Mouse (Mus musculus): ENCODE measurements around the gene Prpf38b.

GRCm38 (mm10) chr3:108883067-108883466 is 28.5 kb downstream of the Prpf38b start:
- TF ChIP-seq CTCF (IDR thresholded peaks at IDR 0.05; ENCODE audit: extremely low read depth, insufficient read length, insufficient replicate concordance, low read depth, low read length) = no peak
- no peak for TF ChIP-seq POLR2A (IDR thresholded peaks at IDR 0.05; ENCODE audit: low read depth, low read length)
